Mouse (Mus musculus): ENCODE results near the gene Hapln1. TPM values are rescaled to one million over a fixed set of nuclear protein-coding genes. Genes with fewer than 3 reads are reported as not detected.

Gene Hapln1
- polyA plus RNA-seq, 1 experiment = 0.05 TPM

GRCm38 (mm10) chr13:89653279-89653678 lies 113.7 kb downstream of the Hapln1 start:
- no peaks in the 10 kb centered on the region for H3K27me3 ChIP-seq (ENCODE audit: control insufficient read depth, insufficient read depth, insufficient read length)

GRCm38 (mm10) chr13:89657046-89657445 lies 117.5 kb downstream of the Hapln1 start:
- Histone ChIP-seq H3K36me3 (ENCODE audit: control insufficient read depth, insufficient read depth) (peaks cover 63% of the 10 kb centered on the region), H3K27me3 (ENCODE audit: control insufficient read depth, insufficient read depth, insufficient read length) (no peaks in the 10 kb centered on the region), H3K79me2 (ENCODE audit: control insufficient read depth, insufficient read depth) (no peaks in the 10 kb centered on the region), H3K79me3 (ENCODE audit: low read depth) (no peaks in the 10 kb centered on the region), H3K4me3 (ENCODE audit: insufficient read depth, poor library complexity, severe bottlenecking) (no peak overlapping the region), H3ac (ENCODE audit: control insufficient read depth, insufficient read length, low read depth) (no peak overlapping the region)
- no peak for TF ChIP-seq FOSL1 (IDR thresholded peaks at IDR 0.05; ENCODE audit: insufficient read depth, low read length, poor library complexity, severe bottlenecking)
- TF ChIP-seq CEBPB (IDR thresholded peaks at IDR 0.05; ENCODE audit: low read depth) = no peak
- no peak for TF ChIP-seq MYOG (IDR thresholded peaks at IDR 0.05; ENCODE audit: control insufficient read depth, extremely low read depth, insufficient read length)
- no peak for TF ChIP-seq MYOD1 (IDR thresholded peaks at IDR 0.05; ENCODE audit: control insufficient read depth, insufficient read length, low read depth)
- no peak for TF ChIP-seq MAX (IDR thresholded peaks at IDR 0.05)
- TF ChIP-seq CTCF (IDR thresholded peaks at IDR 0.05; ENCODE audit: control insufficient read depth, insufficient read depth, insufficient read length) = no peak
- TF ChIP-seq USF1 (IDR thresholded peaks at IDR 0.05; ENCODE audit: low read depth) = no peak

More at GRCm38 (mm10) chr13:89653279-89653678, 113.7 kb downstream of the Hapln1 start:
- Histone ChIP-seq H3K36me3 (ENCODE audit: control insufficient read depth, insufficient read depth) (peaks cover 31% of the 10 kb centered on the region), H3ac (ENCODE audit: control insufficient read depth, insufficient read length, low read depth) (no peak overlapping the region), H3K79me3 (ENCODE audit: low read depth) (no peaks in the 10 kb centered on the region), H3K79me2 (ENCODE audit: control insufficient read depth, insufficient read depth) (no peaks in the 10 kb centered on the region), H3K4me3 (ENCODE audit: insufficient read depth, poor library complexity, severe bottlenecking) (no peak overlapping the region)
- TF ChIP-seq MAX (IDR thresholded peaks at IDR 0.05) (no peak), USF1 (IDR thresholded peaks at IDR 0.05; ENCODE audit: low read depth) (no peak), MYOD1 (IDR thresholded peaks at IDR 0.05; ENCODE audit: control insufficient read depth, insufficient read length, low read depth) (no peak), MYOG (IDR thresholded peaks at IDR 0.05; ENCODE audit: control insufficient read depth, extremely low read depth, insufficient read length) (no peak), CTCF (IDR thresholded peaks at IDR 0.05; ENCODE audit: control insufficient read depth, insufficient read depth, insufficient read length) (no peak), CEBPB (IDR thresholded peaks at IDR 0.05; ENCODE audit: low read depth) (no peak), FOSL1 (IDR thresholded peaks at IDR 0.05; ENCODE audit: insufficient read depth, low read length, poor library complexity, severe bottlenecking) (no peak)

Other genes with a start within 250 kb of the Hapln1 start
- gene Vcan, start 202.7 kb downstream of the Hapln1 start, polyA plus RNA-seq (2012; fragmentation: generic; extraction: Trizol) = 19.6 TPM